Mouse (Mus musculus): ENCODE results near the gene Kif16b. TPM values are rescaled to one million over a fixed set of nuclear protein-coding genes. Genes with fewer than 3 reads are reported as not detected.
"Not testable (repeated sequence)": the region's sequence is repeated elsewhere in the genome, so short reads cannot be mapped to it uniquely, and the experiment has no call there.

The Kif16b gene
- polyA plus RNA-seq, 1 experiment = 4.0 TPM

- no peak for TF ChIP-seq POLR2A (IDR thresholded peaks at IDR 0.05; ENCODE audit: borderline replicate concordance, control insufficient read depth, low read depth, low read length)
- TF ChIP-seq CTCF (IDR thresholded peaks at IDR 0.05; ENCODE audit: control insufficient read depth, insufficient read depth, low read length) = no peak
- H3K4me1 ChIP-seq (ENCODE audit: control insufficient read depth, insufficient read depth, low read length) = no peaks in the 10 kb centered on the region
- no peak overlapping the region for H3K27ac ChIP-seq (ENCODE audit: control insufficient read depth, insufficient read depth, low read depth, low read length, poor library complexity)
- H3K4me3 ChIP-seq (replicated peaks; ENCODE audit: control insufficient read depth, low read depth, low read length) = no peak overlapping the region
Measured at GRCm38 (mm10) chr2:142580449-142580848, 320.9 kb downstream of the Kif16b start.

DNA sequence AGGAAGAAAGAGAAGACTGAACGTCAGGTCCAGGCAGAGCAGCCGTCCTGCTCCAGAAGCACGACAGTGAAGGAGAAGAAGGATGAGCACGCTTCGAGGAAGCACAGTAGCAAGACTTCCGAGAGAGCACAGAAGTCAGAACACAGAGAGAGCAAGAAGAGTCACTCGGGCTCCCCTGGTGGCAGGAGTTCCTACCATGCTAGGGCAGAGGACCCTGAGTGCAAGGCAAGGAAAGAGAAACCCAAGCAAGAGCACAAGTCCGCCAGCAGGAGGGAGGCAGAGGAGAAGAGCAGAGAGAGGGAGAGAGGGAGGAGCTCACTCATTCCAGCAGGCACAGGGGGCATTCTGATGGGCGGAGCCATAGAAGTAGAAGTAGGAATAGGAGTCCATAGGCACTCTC, 323.9 kb downstream of the Kif16b start:
- WGBS = 61% methylated on average over 9 of the region's 9 CpGs
- H3K4me1 ChIP-seq (ENCODE audit: control insufficient read depth, insufficient read depth, low read length); H3K27ac ChIP-seq (ENCODE audit: control insufficient read depth, insufficient read depth, low read depth, low read length, poor library complexity); H3K4me3 ChIP-seq (replicated peaks; ENCODE audit: control insufficient read depth, low read depth, low read length): not testable (repeated sequence)

DNA sequence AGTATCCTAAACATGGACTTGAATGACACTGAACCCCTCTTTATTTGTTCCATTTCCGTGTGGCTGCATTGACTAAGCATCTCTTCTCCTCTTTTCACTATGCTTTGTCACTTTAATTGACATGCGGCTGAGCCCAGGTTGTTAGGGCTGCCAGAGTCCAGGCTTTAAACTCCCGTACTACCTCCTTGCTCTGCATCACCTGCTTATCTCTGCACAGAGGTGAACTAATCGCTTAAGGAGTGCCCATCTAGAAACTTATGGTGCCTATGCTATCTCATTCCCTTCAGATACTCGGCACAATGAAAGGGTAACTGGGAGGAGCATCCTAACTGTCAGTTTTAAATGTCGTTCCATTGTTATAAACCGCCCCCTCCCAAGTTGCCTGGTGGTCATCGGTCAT, 331.6 kb downstream of the Kif16b start:
- H3K27ac ChIP-seq (ENCODE audit: control insufficient read depth, insufficient read depth, low read depth, low read length, poor library complexity) = no peak overlapping the region
- H3K4me1 ChIP-seq (ENCODE audit: control insufficient read depth, insufficient read depth, low read length) = no peaks in the 10 kb centered on the region
- WGBS = 73% methylated on average over 8 of the region's 8 CpGs
- H3K4me3 ChIP-seq (replicated peaks; ENCODE audit: control insufficient read depth, low read depth, low read length) = no peak overlapping the region
- no peak for TF ChIP-seq POLR2A (IDR thresholded peaks at IDR 0.05; ENCODE audit: borderline replicate concordance, control insufficient read depth, low read depth, low read length)
- TF ChIP-seq CTCF (IDR thresholded peaks at IDR 0.05; ENCODE audit: control insufficient read depth, insufficient read depth, low read length) = no peak

Other genes with a start within 250 kb of the Kif16b start
- 35.9 and 70.5 TPM in 2 replicates for gene Snrpb2, start 161.5 kb upstream of the Kif16b start, polyA plus RNA-seq (2011; ENCODE audit: insufficient read depth, insufficient read length, low replicate concordance, missing spikeins)
- not detected in 2 replicates for gene Otor, start 176.9 kb upstream of the Kif16b start, polyA plus RNA-seq (2011; ENCODE audit: insufficient read depth, insufficient read length, low replicate concordance, missing spikeins)

Measured in bone marrow, adult 2 months (tissue).